Mouse (Mus musculus) neutrophil, adult 5-6 weeks (primary cell): ENCODE data around the gene Zfp646. TPM values are rescaled to one million over a fixed set of nuclear protein-coding genes. Genes with fewer than 3 reads are reported as not detected.
"Not testable (repeated sequence)": the region's sequence is repeated elsewhere in the genome, so short reads cannot be mapped to it uniquely, and the experiment has no call there.

Experiments
- ATAC-seq: fragments of 151-379, 151-347 bp; 2 replicates; pipeline ENCODE4 v1.8.0; 2017; ENCODE audit warnings: mild to moderate bottlenecking, moderate TSS enrichment; ENCODE audit not compliant: insufficient number of reproducible peaks, poor library complexity, low FRiP score, severe bottlenecking; ENCODE audit errors: extremely low read depth
- total RNA-seq: library from RNA; stranded (forward); fragments of 200-1000 nt; gene quantifications from 2 replicates; pipeline ENCODE4 v1.2.3, GENCODE M21; 2017

The Zfp646 gene
- total RNA-seq, result 93.1 and 93.5 TPM in 2 replicates

- peak; percentile 33 for ATAC-seq
Measured at GRCm38 (mm10) chr7:127876041-127876466, at the start of gene Zfp646. Gene Zfp646, plus strand, starts transcription at chr7:127876221.

GRCm38 (mm10) chr7:127835550-127835949 lies 40.5 kb upstream of the Zfp646 start:
- no peak for ATAC-seq

- ATAC-seq, result no peak
Measured at GRCm38 (mm10) chr7:127837473-127837872, 38.5 kb upstream of the Zfp646 start.

GRCm38 (mm10) chr7:127837878-127838277 lies 38.1 kb upstream of the Zfp646 start:
- not testable (repeated sequence) for ATAC-seq

- ATAC-seq, result not testable (repeated sequence)
Measured at GRCm38 (mm10) chr7:127840031-127840430, 36.0 kb upstream of the Zfp646 start.

- peak; percentile 10; the same call in 1 of the 2 replicates for ATAC-seq
Measured at GRCm38 (mm10) chr7:127840886-127841285, 35.1 kb upstream of the Zfp646 start.

GRCm38 (mm10) chr7:127841340-127842000 lies 34.6 kb upstream of the Zfp646 start:
- peak; percentile 68 for ATAC-seq

- peak; percentile 80 for ATAC-seq
Measured at GRCm38 (mm10) chr7:127842001-127842718, 33.9 kb upstream of the Zfp646 start.

GRCm38 (mm10) chr7:127849973-127850875 lies 25.8 kb upstream of the Zfp646 start:
- ATAC-seq, result no peak

- no peak for ATAC-seq
Measured at GRCm38 (mm10) chr7:127850906-127851305, 25.1 kb upstream of the Zfp646 start.

- no peak for ATAC-seq
Measured at GRCm38 (mm10) chr7:127858258-127858657, 17.8 kb upstream of the Zfp646 start.

GRCm38 (mm10) chr7:127866434-127866833 lies 9.6 kb upstream of the Zfp646 start:
- ATAC-seq, result no peak

- no peak for ATAC-seq
Measured at GRCm38 (mm10) chr7:127867641-127868040, 8.4 kb upstream of the Zfp646 start.

- ATAC-seq, result no peak
Measured at GRCm38 (mm10) chr7:127869149-127869810, 6.7 kb upstream of the Zfp646 start.

- no peak for ATAC-seq
Measured at GRCm38 (mm10) chr7:127870136-127870821, 5.7 kb upstream of the Zfp646 start.

- no peak for ATAC-seq
Measured at GRCm38 (mm10) chr7:127874812-127875626, 1.0 kb upstream of the Zfp646 start.

GRCm38 (mm10) chr7:127875627-127876001 lies 407 bp upstream of the Zfp646 start:
- peak; percentile 59 for ATAC-seq
